Comparison of ENCODE assay signal across 23 mouse cellular contexts in genomic region chr6:123175549-123175948, GRCm38 (mm10). TPM values are rescaled to one million over a fixed set of nuclear protein-coding genes. Genes with fewer than 3 reads are reported as not detected.
"Had no signal": no experiment of that assay in that cellular context is flagged by ENCODE, and none has a peak within 500 bp of the region (broad histone marks: within the 10 kb centered on the region; RNA-seq: fewer than 3 reads in every experiment).

No protein-coding gene starts in this region.

- DNase-seq: kidney, adult 8-10 months; kidney, postnatal 25 days; lung, embryonic 14.5 days; lung, postnatal 4 days; retina, postnatal 1 day; right cerebral cortex, postnatal 4 days; spleen, adult 18-20 months; thymus, adult 18-20 months; thymus, postnatal 14 days had no signal

- H3K9me3 ChIP-seq: limb, embryonic 15.5 days; midbrain, embryonic 13.5 days; neural tube, embryonic 15.5 days had no signal

- H3K27me3 ChIP-seq: limb, embryonic 15.5 days; midbrain, embryonic 13.5 days; neural tube, embryonic 15.5 days had no signal

- H3K27ac ChIP-seq: left cerebral cortex, adult 2 months; limb, embryonic 15.5 days; liver, embryonic 14.5 days; midbrain, embryonic 13.5 days; neural tube, embryonic 15.5 days had no signal

- H3K9ac ChIP-seq: limb, embryonic 15.5 days; liver, embryonic 14.5 days; lung, embryonic 14.5 days; midbrain, embryonic 13.5 days; neural tube, embryonic 15.5 days had no signal

- H3K4me1 ChIP-seq: limb, embryonic 15.5 days; midbrain, embryonic 13.5 days; neural tube, embryonic 15.5 days had no signal

- H3K4me2 ChIP-seq: limb, embryonic 15.5 days; lung, embryonic 14.5 days; midbrain, embryonic 13.5 days; neural tube, embryonic 15.5 days had no signal

- ATAC-seq: intestine, postnatal 0 days; midbrain, embryonic 13.5 days had no signal

- H3K4me3 ChIP-seq: left cerebral cortex, adult 2 months; limb, embryonic 15.5 days; midbrain, embryonic 13.5 days; myocyte; neural tube, embryonic 15.5 days had no signal

- H3K36me3 ChIP-seq: limb, embryonic 15.5 days; midbrain, embryonic 13.5 days; neural tube, embryonic 15.5 days had no signal

RNA-seq across cellular contexts. Expression of gene Clec4b2, which starts 2.9 kb away (rescaled TPM):
- total RNA-seq: layer of hippocampus, postnatal 25 days; left cerebral cortex, adult 2 months; left cerebral cortex, postnatal 25 days had no signal
- polyA plus RNA-seq: intestine, postnatal 0 days; kidney, embryonic 16.5 days; limb, embryonic 11.5 days; limb, embryonic 15.5 days; lung, embryonic 14.5 days; midbrain, embryonic 13.5 days; myocyte; neural tube, embryonic 11.5 days; neural tube, embryonic 15.5 days; stomach, embryonic 14.5 days; urinary bladder, adult 2 months had no signal

RNA-seq across cellular contexts. Expression of gene Clec4n, which starts 54.1 kb away (rescaled TPM):
- total RNA-seq: layer of hippocampus, postnatal 25 days; left cerebral cortex, adult 2 months; left cerebral cortex, postnatal 25 days had no signal
- polyA plus RNA-seq: myocyte; neural tube, embryonic 11.5 days had no signal
